Mouse (Mus musculus): ENCODE data around the gene Dnah14. TPM values are rescaled to one million over a fixed set of nuclear protein-coding genes. Genes with fewer than 3 reads are reported as not detected.

Gene Dnah14
- not detected for polyA plus RNA-seq (2014; fragmentation: Illumina TruSeq; extraction: RNeasy Lipid Tissue Mini Kit (QIAGEN cat#74804); ENCODE audit: low read depth, low replicate concordance)

GRCm38 (mm10) chr1:181576322-181576721 is at the start of gene Dnah14:
TSS of gene Dnah14 (plus strand) at chr1:181576559.

GRCm38 (mm10) chr1:181842781-181843180 is 266.4 kb downstream of the Dnah14 start, which contains the start of gene Lbr:
TSS of gene Lbr (minus strand) at chr1:181843046.

Other genes starting within 250 kb of the Dnah14 start
- not detected for gene Cnih3, start 223.9 kb upstream of the Dnah14 start, polyA plus RNA-seq (2014; fragmentation: Illumina TruSeq; extraction: RNeasy Lipid Tissue Mini Kit (QIAGEN cat#74804); ENCODE audit: low read depth, low replicate concordance)
- gene Ccdc121, start 65.1 kb upstream of the Dnah14 start, polyA plus RNA-seq (2014; fragmentation: Illumina TruSeq; extraction: RNeasy Lipid Tissue Mini Kit (QIAGEN cat#74804); ENCODE audit: low read depth, low replicate concordance), result 0.40 TPM